Mouse (Mus musculus): ENCODE data around the gene Edc3.
A peak's percentile ranks its signal among the peaks of the same experiment; 100 is the strongest.

The Edc3 gene

GRCm38 (mm10) chr9:57764147-57764973 is 56.0 kb downstream of the Edc3 start:
- DNase-seq = peak; percentile 69

- DNase-seq = peak; percentile 96
These were observed 56.6 kb downstream of the Edc3 start for GRCm38 (mm10) chr9:57764974-57765363.

DNA sequence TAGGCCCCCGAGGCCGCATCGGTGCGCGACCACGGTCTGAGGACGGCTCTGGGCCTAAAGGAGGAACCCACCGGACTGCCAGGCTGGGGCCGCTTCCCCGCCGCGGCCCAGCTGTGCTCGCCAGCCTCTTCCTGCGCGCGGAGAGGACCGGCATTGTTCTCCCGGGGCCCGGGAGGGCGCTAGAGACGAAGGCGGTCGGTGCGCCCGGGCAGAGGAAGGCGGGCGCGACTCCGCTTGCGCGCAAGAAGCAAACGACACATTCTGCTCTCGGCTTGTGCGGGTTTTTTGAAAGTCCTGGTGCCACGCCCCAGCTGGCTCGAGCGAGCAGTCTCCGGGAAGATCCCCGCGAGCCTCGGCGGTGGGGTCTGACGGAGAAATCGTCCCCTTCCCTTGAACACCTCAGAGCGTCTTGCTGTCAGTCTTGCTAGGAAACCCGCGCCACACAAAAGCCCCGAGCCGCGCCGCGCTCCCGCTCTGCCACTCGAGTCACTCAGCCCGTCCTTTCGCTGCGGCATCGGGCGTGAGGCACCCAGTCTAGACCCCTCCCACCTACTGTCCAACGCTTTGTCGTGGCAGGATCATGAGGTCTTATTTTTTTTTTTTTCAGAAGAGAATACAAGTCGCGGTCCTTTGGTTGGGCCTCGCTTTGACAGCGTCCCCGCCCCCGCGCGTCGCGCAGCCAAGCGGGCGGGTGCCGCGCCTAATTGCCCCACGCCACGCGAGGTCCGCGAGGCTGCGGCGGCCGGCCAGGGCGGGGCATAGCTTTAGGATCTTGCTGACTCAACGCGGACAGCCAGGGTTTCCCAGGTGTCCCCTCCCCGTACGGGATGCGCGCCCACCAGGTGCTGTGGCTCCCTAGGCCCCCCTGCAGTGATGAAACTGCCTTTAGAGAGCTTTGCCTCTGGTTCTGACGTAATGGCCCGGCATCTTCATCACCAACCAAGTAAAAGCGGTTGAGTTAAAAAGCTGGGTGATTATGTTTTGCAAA is 57.3 kb downstream of the Edc3 start, which contains the start of gene Clk3:
Gene Clk3, minus strand, starts transcription at position 497 of the 988 bp plus-strand sequence.
- peak; percentile 76 for DNase-seq

DNA sequence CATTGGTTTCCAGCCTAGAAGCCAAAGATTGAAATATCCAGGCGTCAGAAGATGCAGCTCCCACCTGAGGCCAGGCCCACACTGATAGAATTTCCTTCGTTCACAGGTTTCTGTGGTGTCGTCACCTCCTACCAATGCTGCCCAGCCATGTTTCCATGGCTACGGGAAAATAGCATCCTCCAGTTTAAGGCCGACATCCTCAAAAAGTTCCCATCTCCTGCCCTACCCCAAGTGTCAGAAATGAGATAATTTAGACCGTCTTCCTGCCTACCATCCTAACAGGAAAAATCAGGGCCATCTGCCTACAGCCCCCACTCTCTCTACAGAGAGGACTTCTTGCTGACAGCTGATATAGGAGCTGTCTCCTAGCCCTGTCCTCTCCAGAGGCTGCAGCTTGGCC is 58.1 kb downstream of the Edc3 start:
- DNase-seq = no peak

GRCm38 (mm10) chr9:57767231-57767630 is 58.9 kb downstream of the Edc3 start:
- peak; percentile 22 for DNase-seq

DNA sequence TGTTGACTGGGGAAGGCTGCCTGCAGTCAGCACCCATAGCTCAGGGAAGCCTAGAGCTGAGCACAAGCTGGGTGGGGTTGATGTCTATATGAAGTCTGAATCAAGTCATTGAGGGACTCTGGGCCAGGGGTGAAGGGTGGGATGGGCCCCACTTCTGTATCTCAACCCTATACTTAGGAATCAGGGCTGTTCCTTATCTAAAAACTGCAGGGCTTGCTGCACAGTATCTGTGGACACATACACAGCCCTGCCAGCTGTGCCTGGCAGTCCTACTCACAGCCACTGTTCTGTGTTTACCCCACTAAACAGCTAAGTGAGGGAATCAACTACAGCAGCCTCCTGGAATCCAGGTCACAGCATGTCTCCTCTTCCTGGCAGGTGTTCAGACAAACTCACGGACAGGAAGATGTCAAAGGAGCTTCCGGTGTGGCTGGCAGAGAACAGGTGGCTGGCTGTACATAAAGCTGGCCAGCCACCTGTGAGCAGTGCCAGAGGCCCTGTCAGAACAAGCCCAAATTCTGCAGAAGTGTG is 61.3 kb downstream of the Edc3 start:
- DNase-seq = peak; percentile 79

GRCm38 (mm10) chr9:57770214-57770613 is 61.9 kb downstream of the Edc3 start:
- DNase-seq = peak; percentile 69

- DNase-seq = peak; percentile 36
These were observed 62.5 kb downstream of the Edc3 start for GRCm38 (mm10) chr9:57770836-57771235.

GRCm38 (mm10) chr9:57773754-57774153 is 65.4 kb downstream of the Edc3 start:
- no peak for DNase-seq

GRCm38 (mm10) chr9:57774168-57774567 is 65.8 kb downstream of the Edc3 start:
- peak; percentile 45 for DNase-seq

DNA sequence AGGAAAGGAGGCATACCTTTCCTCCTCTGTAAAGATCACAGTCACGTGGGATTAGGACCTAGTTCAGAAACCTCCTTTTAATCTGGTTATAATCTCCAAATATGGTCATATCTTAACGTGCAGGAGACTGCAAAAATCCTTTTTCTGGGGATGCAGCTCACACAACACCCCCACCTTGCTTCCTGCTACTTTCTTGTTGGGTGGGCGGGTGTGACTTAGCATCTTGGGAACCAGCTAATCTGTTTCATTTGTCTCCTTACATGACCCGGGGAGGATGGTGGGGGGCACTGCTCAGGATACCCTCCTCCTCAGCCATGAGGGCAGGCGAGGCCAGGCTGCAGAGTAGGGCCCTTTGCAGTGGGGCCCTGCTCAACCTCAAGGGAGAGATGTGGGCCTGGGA is 66.7 kb downstream of the Edc3 start:
- DNase-seq = no peak

- no peak for DNase-seq
These were observed 67.4 kb downstream of the Edc3 start for GRCm38 (mm10) chr9:57775736-57776135.

DNA sequence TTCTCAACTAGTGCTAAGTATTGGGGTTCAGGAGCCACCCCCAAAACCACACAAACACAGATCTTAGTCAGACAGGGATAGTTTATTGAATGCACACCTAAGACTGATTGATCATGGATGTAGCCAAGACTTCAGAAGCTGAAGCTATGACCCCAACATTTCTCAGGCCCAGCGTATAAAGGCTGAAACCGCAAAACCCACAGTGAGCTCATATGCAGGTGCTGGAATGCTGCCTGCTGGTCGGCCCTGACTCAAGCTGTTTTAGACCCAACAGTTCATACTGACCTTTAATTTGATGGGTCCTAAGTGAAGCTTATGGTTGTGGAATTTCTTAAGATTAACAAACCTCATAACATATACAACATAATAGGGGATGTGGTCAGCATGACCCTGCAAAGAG is 74.3 kb downstream of the Edc3 start:
- no peak for DNase-seq

GRCm38 (mm10) chr9:57789733-57790132 is 81.4 kb downstream of the Edc3 start:
- peak; percentile 53 for DNase-seq

GRCm38 (mm10) chr9:57797456-57797855 is 89.1 kb downstream of the Edc3 start:
- DNase-seq = no peak

DNA sequence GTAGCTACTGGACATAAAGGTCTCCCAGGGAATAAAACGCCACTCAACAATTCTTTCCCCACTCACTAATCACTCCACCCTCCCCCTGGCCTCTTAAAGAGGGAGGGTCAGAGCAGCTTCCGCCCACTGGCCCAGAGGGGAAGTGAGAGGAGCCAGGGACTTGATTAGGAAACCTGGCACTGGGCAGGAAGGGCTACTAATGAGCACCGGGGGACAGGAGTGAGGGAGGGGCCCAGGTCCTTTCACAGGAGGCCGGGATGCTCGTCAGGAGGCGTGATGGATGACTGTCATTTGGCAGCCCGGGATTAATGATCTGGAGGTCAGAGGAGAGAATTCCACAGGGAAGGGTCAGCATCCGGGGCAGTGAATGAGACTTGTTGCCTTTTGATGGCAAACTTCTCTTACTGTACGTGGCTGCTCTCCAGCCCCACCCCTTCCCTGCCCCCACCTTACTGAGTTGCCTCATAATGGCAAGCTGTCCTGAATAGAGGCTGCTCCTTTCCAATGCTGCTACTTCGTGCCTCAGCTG is 90.4 kb downstream of the Edc3 start:
- no peak for DNase-seq

- DNase-seq = no peak
These were observed 92.1 kb downstream of the Edc3 start for GRCm38 (mm10) chr9:57800325-57800975.

Measured in thymus, postnatal 25 days (tissue).